Mouse (Mus musculus): ENCODE measurements around the gene Abcc8. TPM values are rescaled to one million over a fixed set of nuclear protein-coding genes. Genes with fewer than 3 reads are reported as not detected.

Gene Abcc8
- polyA plus RNA-seq, 1 experiment: 0.34 TPM

- no peaks in the 10 kb centered on the region for H3K36me3 ChIP-seq (ENCODE audit: control insufficient read depth, insufficient read depth)
- no peaks in the 10 kb centered on the region for H3K79me2 ChIP-seq (ENCODE audit: control insufficient read depth, insufficient read depth)
- peaks cover 68% of the 10 kb centered on the region for H3K27me3 ChIP-seq (ENCODE audit: control insufficient read depth, insufficient read depth, insufficient read length)
- TF ChIP-seq REST (IDR thresholded peaks at IDR 0.05; ENCODE audit: insufficient read depth, insufficient read length) (no peak), TCF12 (IDR thresholded peaks at IDR 0.05; ENCODE audit: insufficient read depth, poor library complexity, severe bottlenecking) (no peak), SRF (IDR thresholded peaks at IDR 0.05; ENCODE audit: control insufficient read depth, insufficient read length, low read depth) (no peak), MYOD1 (IDR thresholded peaks at IDR 0.05; ENCODE audit: control insufficient read depth in 1 of 3, insufficient read length in 2 of 3, low read depth in 2 of 3) (no peak), POLR2A (IDR thresholded peaks at IDR 0.05; ENCODE audit: insufficient read length, low read depth) (no peak), USF1 (IDR thresholded peaks at IDR 0.05; ENCODE audit: low read depth) (no peak)
- no peak overlapping the region for H3ac ChIP-seq (ENCODE audit: control insufficient read depth, insufficient read length)
- H3K4me3 ChIP-seq: no peak overlapping the region
- no peak overlapping the region for H3K4me2 ChIP-seq (ENCODE audit: low read depth)
Measured at GRCm38 (mm10) chr7:46216481-46216880, 36.6 kb upstream of the Abcc8 start.

DNA sequence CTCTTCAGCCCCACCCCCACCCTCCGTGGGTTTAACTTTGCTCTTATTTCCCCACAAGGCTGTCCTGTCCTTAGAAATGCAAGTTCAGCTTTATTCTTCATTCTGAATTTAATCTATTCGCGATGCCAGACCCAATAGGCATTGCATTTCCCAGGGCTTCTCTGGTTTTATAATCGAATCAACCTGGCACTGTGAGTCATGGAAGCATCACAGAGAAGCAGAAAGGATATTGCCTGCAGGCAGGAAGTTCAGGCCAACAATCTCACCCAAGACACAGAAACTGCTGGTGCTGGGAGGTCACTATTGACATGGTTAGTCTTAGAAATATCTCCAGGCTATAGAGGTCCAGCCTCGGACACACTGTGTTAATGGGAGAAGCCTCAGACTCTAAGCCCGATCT is 30.4 kb upstream of the Abcc8 start:
- Histone ChIP-seq H3ac (ENCODE audit: control insufficient read depth, insufficient read length) (no peak overlapping the region), H3K36me3 (ENCODE audit: control insufficient read depth, insufficient read depth) (no peaks in the 10 kb centered on the region), H3K79me2 (ENCODE audit: control insufficient read depth, insufficient read depth) (no peaks in the 10 kb centered on the region), H3K4me3 (no peak overlapping the region), H3K27me3 (ENCODE audit: control insufficient read depth, insufficient read depth, insufficient read length) (peaks cover 76% of the 10 kb centered on the region), H3K4me2 (ENCODE audit: low read depth) (no peak overlapping the region)
- TF ChIP-seq POLR2AphosphoS2 (IDR thresholded peaks at IDR 0.05; ENCODE audit: insufficient read length, low read depth): no peak
- no peak for TF ChIP-seq POLR2A (IDR thresholded peaks at IDR 0.05; ENCODE audit: insufficient read length, low read depth)
- no peak for TF ChIP-seq REST (IDR thresholded peaks at IDR 0.05; ENCODE audit: insufficient read depth, insufficient read length)
- TF ChIP-seq USF1 (IDR thresholded peaks at IDR 0.05; ENCODE audit: low read depth): no peak
- TF ChIP-seq MYOD1 (IDR thresholded peaks at IDR 0.05; ENCODE audit: control insufficient read depth in 1 of 3, insufficient read length in 2 of 3, low read depth in 2 of 3): no peak
- no peak for TF ChIP-seq CEBPB (IDR thresholded peaks at IDR 0.05; ENCODE audit: insufficient read depth, poor library complexity, severe bottlenecking)
- TF ChIP-seq E2F4 (IDR thresholded peaks at IDR 0.05; ENCODE audit: insufficient read depth): no peak
- TF ChIP-seq MYOG (IDR thresholded peaks at IDR 0.05; ENCODE audit: control insufficient read depth in 1 of 3, insufficient read depth in 1 of 3, insufficient read length in 2 of 3, low read depth in 2 of 3): no peak
- no peak for TF ChIP-seq TCF3 (IDR thresholded peaks at IDR 0.05; ENCODE audit: insufficient read length, low read depth)
- no peak for TF ChIP-seq SRF (IDR thresholded peaks at IDR 0.05; ENCODE audit: control insufficient read depth, insufficient read length, low read depth)
- TF ChIP-seq MAX (IDR thresholded peaks at IDR 0.05; ENCODE audit: low read depth): no peak
- no peak for TF ChIP-seq TCF12 (IDR thresholded peaks at IDR 0.05; ENCODE audit: insufficient read depth, poor library complexity, severe bottlenecking)

DNA sequence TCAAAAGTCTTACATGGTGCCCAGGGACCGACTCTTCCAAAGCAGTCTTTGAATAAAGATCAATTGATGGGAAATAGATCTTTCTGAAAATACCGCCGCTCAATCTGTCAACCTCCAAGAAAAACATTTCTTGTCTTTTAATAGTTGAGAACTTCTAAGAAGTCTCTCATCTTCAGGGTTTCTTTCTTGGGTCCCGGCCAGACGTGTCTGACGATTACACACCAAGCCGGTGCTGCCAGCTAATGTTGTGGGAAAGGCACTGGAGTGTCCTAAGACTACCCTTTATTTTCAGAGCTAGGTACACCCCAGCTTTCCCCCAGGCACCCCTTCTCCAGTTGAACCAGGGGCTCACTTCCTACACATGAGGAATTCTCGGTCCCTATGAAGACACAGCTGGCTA is 28.3 kb upstream of the Abcc8 start:
- H3K4me2 ChIP-seq (ENCODE audit: low read depth): no peak overlapping the region
- H3ac ChIP-seq (ENCODE audit: control insufficient read depth, insufficient read length): no peak overlapping the region
- H3K79me2 ChIP-seq (ENCODE audit: control insufficient read depth, insufficient read depth): no peaks in the 10 kb centered on the region
- TF ChIP-seq POLR2AphosphoS2 (IDR thresholded peaks at IDR 0.05; ENCODE audit: insufficient read length, low read depth) (no peak), E2F4 (IDR thresholded peaks at IDR 0.05; ENCODE audit: insufficient read depth) (no peak), TCF3 (IDR thresholded peaks at IDR 0.05; ENCODE audit: insufficient read length, low read depth) (no peak), REST (IDR thresholded peaks at IDR 0.05; ENCODE audit: insufficient read depth, insufficient read length) (no peak), CEBPB (IDR thresholded peaks at IDR 0.05; ENCODE audit: insufficient read depth, poor library complexity, severe bottlenecking) (no peak), POLR2A (IDR thresholded peaks at IDR 0.05; ENCODE audit: insufficient read length, low read depth) (no peak), MYOD1 (IDR thresholded peaks at IDR 0.05; ENCODE audit: control insufficient read depth in 1 of 3, insufficient read length in 2 of 3, low read depth in 2 of 3) (no peak)
- peaks cover 67% of the 10 kb centered on the region for H3K27me3 ChIP-seq (ENCODE audit: control insufficient read depth, insufficient read depth, insufficient read length)
- H3K36me3 ChIP-seq (ENCODE audit: control insufficient read depth, insufficient read depth): no peaks in the 10 kb centered on the region
- no peak overlapping the region for H3K4me3 ChIP-seq

GRCm38 (mm10) chr7:46204775-46205174 is 24.9 kb upstream of the Abcc8 start:
- peaks cover 53% of the 10 kb centered on the region for H3K27me3 ChIP-seq (ENCODE audit: control insufficient read depth, insufficient read depth, insufficient read length)
- TF ChIP-seq MYOD1 (IDR thresholded peaks at IDR 0.05; ENCODE audit: control insufficient read depth in 1 of 3, insufficient read length in 2 of 3, low read depth in 2 of 3): no peak
- no peak for TF ChIP-seq POLR2A (IDR thresholded peaks at IDR 0.05; ENCODE audit: insufficient read length, low read depth)
- no peak for TF ChIP-seq REST (IDR thresholded peaks at IDR 0.05; ENCODE audit: insufficient read depth, insufficient read length)
- TF ChIP-seq USF1 (IDR thresholded peaks at IDR 0.05; ENCODE audit: low read depth): no peak
- TF ChIP-seq POLR2AphosphoS2 (IDR thresholded peaks at IDR 0.05; ENCODE audit: insufficient read length, low read depth): no peak
- TF ChIP-seq E2F4 (IDR thresholded peaks at IDR 0.05; ENCODE audit: insufficient read depth): no peak
- TF ChIP-seq TCF3 (IDR thresholded peaks at IDR 0.05; ENCODE audit: insufficient read length, low read depth): no peak
- TF ChIP-seq CEBPB (IDR thresholded peaks at IDR 0.05; ENCODE audit: insufficient read depth, poor library complexity, severe bottlenecking): no peak
- no peak for TF ChIP-seq TCF12 (IDR thresholded peaks at IDR 0.05; ENCODE audit: insufficient read depth, poor library complexity, severe bottlenecking)
- TF ChIP-seq SRF (IDR thresholded peaks at IDR 0.05; ENCODE audit: control insufficient read depth, insufficient read length, low read depth): no peak
- TF ChIP-seq MYOG (IDR thresholded peaks at IDR 0.05; ENCODE audit: control insufficient read depth in 1 of 3, insufficient read depth in 1 of 3, insufficient read length in 2 of 3, low read depth in 2 of 3): no peak
- TF ChIP-seq MAX (IDR thresholded peaks at IDR 0.05; ENCODE audit: low read depth): no peak
- no peak overlapping the region for H3K4me3 ChIP-seq
- H3K4me2 ChIP-seq (ENCODE audit: low read depth): no peak overlapping the region
- no peak overlapping the region for H3ac ChIP-seq (ENCODE audit: control insufficient read depth, insufficient read length)
- H3K36me3 ChIP-seq (ENCODE audit: control insufficient read depth, insufficient read depth): no peaks in the 10 kb centered on the region
- H3K79me2 ChIP-seq (ENCODE audit: control insufficient read depth, insufficient read depth): no peaks in the 10 kb centered on the region

- peaks cover 55% of the 10 kb centered on the region for H3K27me3 ChIP-seq (ENCODE audit: control insufficient read depth, insufficient read depth, insufficient read length)
- no peak overlapping the region for H3K4me2 ChIP-seq (ENCODE audit: low read depth)
- no peak overlapping the region for H3ac ChIP-seq (ENCODE audit: control insufficient read depth, insufficient read length)
- H3K79me2 ChIP-seq (ENCODE audit: control insufficient read depth, insufficient read depth): no peaks in the 10 kb centered on the region
- no peaks in the 10 kb centered on the region for H3K36me3 ChIP-seq (ENCODE audit: control insufficient read depth, insufficient read depth)
- TF ChIP-seq POLR2A (IDR thresholded peaks at IDR 0.05; ENCODE audit: insufficient read length, low read depth): no peak
- no peak for TF ChIP-seq TCF12 (IDR thresholded peaks at IDR 0.05; ENCODE audit: insufficient read depth, poor library complexity, severe bottlenecking)
- no peak for TF ChIP-seq USF1 (IDR thresholded peaks at IDR 0.05; ENCODE audit: low read depth)
- no peak for TF ChIP-seq TCF3 (IDR thresholded peaks at IDR 0.05; ENCODE audit: insufficient read length, low read depth)
- no peak for TF ChIP-seq E2F4 (IDR thresholded peaks at IDR 0.05; ENCODE audit: insufficient read depth)
- no peak for TF ChIP-seq POLR2AphosphoS2 (IDR thresholded peaks at IDR 0.05; ENCODE audit: insufficient read length, low read depth)
- no peak for TF ChIP-seq MYOD1 (IDR thresholded peaks at IDR 0.05; ENCODE audit: control insufficient read depth in 1 of 3, insufficient read length in 2 of 3, low read depth in 2 of 3)
- TF ChIP-seq MYOG (IDR thresholded peaks at IDR 0.05; ENCODE audit: control insufficient read depth in 1 of 3, insufficient read depth in 1 of 3, insufficient read length in 2 of 3, low read depth in 2 of 3): no peak
- no peak for TF ChIP-seq CEBPB (IDR thresholded peaks at IDR 0.05; ENCODE audit: insufficient read depth, poor library complexity, severe bottlenecking)
- no peak for TF ChIP-seq MAX (IDR thresholded peaks at IDR 0.05; ENCODE audit: low read depth)
- no peak for TF ChIP-seq SRF (IDR thresholded peaks at IDR 0.05; ENCODE audit: control insufficient read depth, insufficient read length, low read depth)
- no peak for TF ChIP-seq REST (IDR thresholded peaks at IDR 0.05; ENCODE audit: insufficient read depth, insufficient read length)
- no peak overlapping the region for H3K4me3 ChIP-seq
Measured at GRCm38 (mm10) chr7:46204046-46204471, 24.2 kb upstream of the Abcc8 start.
